Mouse (Mus musculus) liver, postnatal 0 days (tissue): Measurements from ENCODE around the gene Tmem104.

ENCODE experiments used
- CTCF ChIP-seq: sonication (generic); IDR thresholded peaks from 2 replicates; pipeline ENCODE4 v1.5.1; 2016; ENCODE audit warnings: antibody characterized with exemption, low read depth
- EP300 ChIP-seq: IDR thresholded peaks from 2 replicates; pipeline ENCODE4 v1.6.1; 2016; ENCODE audit warnings: antibody characterized with exemption, low read depth, mild to moderate bottlenecking

DNA sequence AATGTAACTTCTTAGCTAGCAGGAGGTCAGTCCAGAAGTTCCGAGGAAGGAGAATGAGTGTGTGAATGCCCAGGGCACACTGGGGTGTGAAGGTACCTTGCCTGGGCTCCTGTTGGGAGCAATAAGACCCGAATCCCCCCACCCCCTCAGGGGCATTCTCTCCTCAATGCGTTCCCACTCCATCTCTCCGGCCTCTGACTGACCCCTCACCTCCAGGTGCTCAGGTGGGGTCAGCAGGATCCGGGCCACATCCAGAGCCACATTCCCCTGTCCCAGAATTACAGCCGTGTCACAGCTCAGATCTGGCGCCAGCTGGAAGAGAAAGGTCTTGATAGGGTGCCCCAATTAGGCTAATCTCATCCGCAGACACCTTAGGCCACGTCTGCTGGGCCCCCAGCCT is 83.8 kb downstream of the Tmem104 start:
- TF ChIP-seq EP300 (no peak), CTCF (no peak)
